Mouse (Mus musculus) C2C12 (cell line): ENCODE measurements at regions not wholly inside any gene's neighbourhood (a gene's known extent, or its start where the extent isn't known, plus 50 kb on each side); places are given as distances from the start of the nearest gene placed in this dataset.

Source experiments
- H3K27me3 ChIP-seq: one replicate; pipeline ENCODE4 v1.6.1; 2011; ENCODE audit not compliant: control insufficient read depth, insufficient read depth, insufficient read length
- H3K36me3 ChIP-seq: one replicate; pipeline ENCODE4 v1.6.1; 2011; ENCODE audit not compliant: control insufficient read depth, insufficient read depth
- H3K4me3 ChIP-seq: one replicate; pipeline ENCODE4 v1.5.1; 2011; ENCODE audit warnings: mild to moderate bottlenecking, control low read depth; ENCODE audit not compliant: poor library complexity, insufficient read depth, severe bottlenecking
- H3K79me2 ChIP-seq: one replicate; pipeline ENCODE4 v1.6.1; 2011; ENCODE audit not compliant: control insufficient read depth, insufficient read depth
- H3K79me3 ChIP-seq: one replicate; pipeline ENCODE4 v1.6.1; 2011; ENCODE audit warnings: low read depth, control low read depth
- H3ac ChIP-seq: one replicate; pipeline ENCODE3; 2011; ENCODE audit warnings: low read depth; ENCODE audit not compliant: control insufficient read depth, insufficient read length
- CEBPB ChIP-seq: IDR thresholded peaks from one replicate; pipeline ENCODE4 v1.6.1; 2011; ENCODE audit warnings: low read depth, mild to moderate bottlenecking, control low read depth, moderate library complexity
- CTCF ChIP-seq: IDR thresholded peaks from one replicate; pipeline ENCODE4 v1.5.1; 2011; ENCODE audit not compliant: control insufficient read depth, insufficient read depth, insufficient read length
- FOSL1 ChIP-seq: IDR thresholded peaks from one replicate; pipeline ENCODE4 v1.8.0; 2011; ENCODE audit warnings: mild to moderate bottlenecking, low read length; ENCODE audit not compliant: poor library complexity, insufficient read depth, severe bottlenecking
- MAX ChIP-seq: IDR thresholded peaks from one replicate; pipeline ENCODE4 v1.6.1; 2011; ENCODE audit warnings: mild to moderate bottlenecking, control low read depth
- MYOD1 ChIP-seq: IDR thresholded peaks from one replicate; pipeline ENCODE4 v1.6.1; 2011; ENCODE audit warnings: low read depth; ENCODE audit not compliant: control insufficient read depth, insufficient read length
- MYOG ChIP-seq: IDR thresholded peaks from one replicate; pipeline ENCODE4 v1.6.1; 2011; ENCODE audit not compliant: control insufficient read depth, insufficient read length; ENCODE audit errors: extremely low read depth
- USF1 ChIP-seq: IDR thresholded peaks from one replicate; pipeline ENCODE4 v1.6.1; 2011; ENCODE audit warnings: low read depth, mild to moderate bottlenecking, control low read depth, moderate library complexity

GRCm38 (mm10) chr14:33804721-33805120 is 118.7 kb upstream of the Gdf10 start:
- no peaks in the 10 kb centered on the region for H3K36me3 ChIP-seq
- H3K79me3 ChIP-seq, result no peaks in the 10 kb centered on the region
- no peak overlapping the region for H3K4me3 ChIP-seq
- H3K79me2 ChIP-seq, result no peaks in the 10 kb centered on the region
- no peak for TF ChIP-seq MYOG
- no peak for TF ChIP-seq MAX
- TF ChIP-seq USF1, result no peak
- no peak for TF ChIP-seq CTCF
- no peak for TF ChIP-seq FOSL1
- no peak for TF ChIP-seq CEBPB
- no peak for TF ChIP-seq MYOD1
- H3K27me3 ChIP-seq, result peaks cover 10% of the 10 kb centered on the region
- no peak overlapping the region for H3ac ChIP-seq

GRCm38 (mm10) chr14:33807196-33807595 is 116.2 kb upstream of the Gdf10 start:
- Histone ChIP-seq H3K27me3 (peaks cover 7% of the 10 kb centered on the region), H3ac (no peak overlapping the region), H3K79me3 (no peaks in the 10 kb centered on the region), H3K36me3 (no peaks in the 10 kb centered on the region), H3K79me2 (no peaks in the 10 kb centered on the region), H3K4me3 (no peak overlapping the region)
- no peak for TF ChIP-seq FOSL1
- no peak for TF ChIP-seq CEBPB
- no peak for TF ChIP-seq MYOD1
- TF ChIP-seq MAX, result no peak
- TF ChIP-seq MYOG, result no peak
- TF ChIP-seq USF1, result no peak
- no peak for TF ChIP-seq CTCF

- Histone ChIP-seq H3K79me3 (no peaks in the 10 kb centered on the region), H3ac (no peak overlapping the region), H3K36me3 (no peaks in the 10 kb centered on the region), H3K4me3 (no peak overlapping the region), H3K79me2 (no peaks in the 10 kb centered on the region), H3K27me3 (peaks cover 7% of the 10 kb centered on the region)
- no peak for TF ChIP-seq USF1
- TF ChIP-seq MYOG, result no peak
- TF ChIP-seq FOSL1, result no peak
- TF ChIP-seq MYOD1, result no peak
- TF ChIP-seq CEBPB, result no peak
- no peak for TF ChIP-seq CTCF
- no peak for TF ChIP-seq MAX
Measured at GRCm38 (mm10) chr14:33808593-33809265, 114.7 kb upstream of the Gdf10 start.

GRCm38 (mm10) chr14:33810584-33810983 is 112.8 kb upstream of the Gdf10 start:
- H3K79me3 ChIP-seq, result no peaks in the 10 kb centered on the region
- no peak overlapping the region for H3K4me3 ChIP-seq
- H3K79me2 ChIP-seq, result no peaks in the 10 kb centered on the region
- TF ChIP-seq MYOG, result no peak
- TF ChIP-seq MAX, result no peak
- no peak for TF ChIP-seq CEBPB
- TF ChIP-seq FOSL1, result no peak
- TF ChIP-seq USF1, result no peak
- no peak overlapping the region for H3ac ChIP-seq
- peaks cover 7% of the 10 kb centered on the region for H3K27me3 ChIP-seq
- no peaks in the 10 kb centered on the region for H3K36me3 ChIP-seq

- Histone ChIP-seq H3K36me3 (no peaks in the 10 kb centered on the region), H3K79me2 (no peaks in the 10 kb centered on the region), H3K4me3 (no peak overlapping the region), H3ac (no peak overlapping the region), H3K27me3 (peaks cover 7% of the 10 kb centered on the region), H3K79me3 (no peaks in the 10 kb centered on the region)
- no peak for TF ChIP-seq USF1
- no peak for TF ChIP-seq MAX
- TF ChIP-seq CTCF, result no peak
- no peak for TF ChIP-seq MYOG
- TF ChIP-seq CEBPB, result no peak
- no peak for TF ChIP-seq FOSL1
Measured at GRCm38 (mm10) chr14:33811241-33811640, 112.1 kb upstream of the Gdf10 start.

- Histone ChIP-seq H3ac (no peak overlapping the region), H3K36me3 (no peaks in the 10 kb centered on the region), H3K4me3 (no peak overlapping the region), H3K79me3 (no peaks in the 10 kb centered on the region), H3K79me2 (no peaks in the 10 kb centered on the region), H3K27me3 (peaks cover 7% of the 10 kb centered on the region)
- no peak for TF ChIP-seq FOSL1
- no peak for TF ChIP-seq MAX
- no peak for TF ChIP-seq MYOG
- TF ChIP-seq USF1, result no peak
- TF ChIP-seq CEBPB, result no peak
- no peak for TF ChIP-seq CTCF
- no peak for TF ChIP-seq MYOD1
Measured at GRCm38 (mm10) chr14:33812266-33812665, 111.1 kb upstream of the Gdf10 start.
